In the genomic region with DNA sequence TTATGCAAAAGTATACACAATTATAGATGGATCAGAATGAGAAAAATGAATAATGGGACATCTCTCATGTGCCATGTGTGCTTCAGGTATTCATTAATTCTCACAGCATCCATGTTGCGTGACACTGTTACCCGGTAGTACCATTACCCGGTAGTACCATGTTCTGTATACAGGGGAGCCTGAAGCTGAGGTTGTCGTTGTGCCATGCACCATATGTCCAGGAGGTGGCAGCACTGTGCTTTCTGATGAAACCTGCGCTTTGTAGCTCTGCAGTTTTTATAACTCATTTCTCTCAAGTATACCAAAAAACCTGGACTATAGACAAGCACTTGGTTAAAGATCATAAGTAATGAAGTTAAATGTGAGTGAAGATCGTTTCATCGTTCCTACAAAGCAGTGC, we compare ENCODE assay signal across 9 mouse cellular contexts. TPM values are rescaled to one million over a fixed set of nuclear protein-coding genes. Genes with fewer than 3 reads are reported as not detected.
DNase-seq lines count a peak whose midpoint lies in the region; ATAC-seq and TF ChIP-seq lines count a peak whose summit lies in the region.
"Had no signal": no experiment of that assay in that cellular context is flagged by ENCODE, and none has a peak within 500 bp of the region (broad histone marks: within the 10 kb centered on the region; RNA-seq: fewer than 3 reads in every experiment).

No protein-coding gene starts in this region.

- no peak overlapping the region for H3K27ac ChIP-seq in bone marrow macrophage, adult 2 months (ENCODE audit: insufficient read depth, low read depth, low read length)
- no peak overlapping the region for H3K27ac ChIP-seq in embryonic fibroblast, embryonic 13.5 days (ENCODE audit: insufficient read depth, low read length)
- H3K27ac ChIP-seq in liver, postnatal 0 days (ENCODE audit: low read depth) = no peak overlapping the region
- H3K27ac ChIP-seq in neural tube, embryonic 15.5 days (replicated peaks) = no peak overlapping the region
- H3K27ac ChIP-seq: heart, embryonic 13.5 days had no signal

- H3K27me3 ChIP-seq in liver, postnatal 0 days (ENCODE audit: insufficient read depth, low read length) = no peaks in the 10 kb centered on the region
- no peaks in the 10 kb centered on the region for H3K27me3 ChIP-seq in neural tube, embryonic 15.5 days (replicated peaks)
- H3K27me3 ChIP-seq: heart, embryonic 13.5 days had no signal

- H3K4me2 ChIP-seq in liver, postnatal 0 days (ENCODE audit: low read depth, low read length) = no peak overlapping the region
- no peak overlapping the region for H3K4me2 ChIP-seq in neural tube, embryonic 15.5 days
- H3K4me2 ChIP-seq: heart, embryonic 13.5 days had no signal

- TF ChIP-seq CTCF in bone marrow macrophage, adult 2 months (IDR thresholded peaks at IDR 0.05; ENCODE audit: low read depth, low read length) = peak; percentile 57
- peak; percentile 94 for TF ChIP-seq CTCF in embryonic fibroblast, embryonic 13.5 days (IDR thresholded peaks at IDR 0.05; ENCODE audit: borderline replicate concordance, insufficient read depth, low read length)
- TF ChIP-seq CTCF in liver, postnatal 0 days (IDR thresholded peaks at IDR 0.05; ENCODE audit: low read depth) = peak; percentile 95

- no peak overlapping the region for H3K9ac ChIP-seq in liver, postnatal 0 days (replicated peaks)
- no peak overlapping the region for H3K9ac ChIP-seq in neural tube, embryonic 15.5 days (replicated peaks)
- H3K9ac ChIP-seq: heart, embryonic 13.5 days had no signal

- ATAC-seq in CD4-positive, CD25-positive, alpha-beta regulatory T cell, adult 4 months = peak; percentile 98
- peak; percentile 75 for ATAC-seq in liver, postnatal 0 days
- 0 out of 2 replicates have a peak, but pooled peaks have one; percentile 35 for ATAC-seq in neural tube, embryonic 15.5 days (ENCODE audit: low FRiP score)

- TF ChIP-seq EP300 in liver, postnatal 0 days (IDR thresholded peaks at IDR 0.05; ENCODE audit: low read depth) = no peak

- H3K4me3 ChIP-seq in bone marrow macrophage, adult 2 months (ENCODE audit: insufficient read depth, low read length) = no peak overlapping the region
- no peak overlapping the region for H3K4me3 ChIP-seq in embryonic fibroblast, embryonic 13.5 days (ENCODE audit: insufficient read depth, low read length)
- no peak overlapping the region for H3K4me3 ChIP-seq in liver, postnatal 0 days (ENCODE audit: low read depth, low read length)
- H3K4me3 ChIP-seq in neural tube, embryonic 15.5 days (replicated peaks) = no peak overlapping the region
- H3K4me3 ChIP-seq: heart, embryonic 13.5 days had no signal

- no peaks in the 10 kb centered on the region for H3K9me3 ChIP-seq in liver, postnatal 0 days (ENCODE audit: low read length)
- no peaks in the 10 kb centered on the region for H3K9me3 ChIP-seq in neural tube, embryonic 15.5 days (replicated peaks)
- H3K9me3 ChIP-seq: heart, embryonic 13.5 days had no signal

- intact Hi-C loops in heart, postnatal 10 days (cut with DNase I) = loop anchor here (1.0 kb wide), 3 partner anchors 44 to 1017 kb away; no protein-coding TSS in a partner anchor

- 12% methylated on average over 7 of the region's 7 CpGs for WGBS in large intestine, adult 2 months
- WGBS in liver, postnatal 0 days (ENCODE audit: insufficient replicate concordance) = 31% methylated on average over 7 of the region's 7 CpGs
- WGBS in neural tube, embryonic 15.5 days = 21% methylated on average over 7 of the region's 7 CpGs

- DNase-seq in heart, postnatal 10 days = peak; percentile 85 to 93
- DNase-seq in large intestine, adult 2 months (ENCODE audit: low read depth, low spot score) = peak; percentile 70
- DNase-seq in liver, postnatal 0 days = peak; percentile 86
- DNase-seq in testis, postnatal 14 days (ENCODE audit: low spot score) = peak; percentile 49

- TF ChIP-seq POLR2A in bone marrow macrophage, adult 2 months (IDR thresholded peaks at IDR 0.05; ENCODE audit: borderline replicate concordance, low read depth, low read length) = no peak
- TF ChIP-seq POLR2A in embryonic fibroblast, embryonic 13.5 days (IDR thresholded peaks at IDR 0.05; ENCODE audit: low read depth, low read length) = no peak

- H3K4me1 ChIP-seq in bone marrow macrophage, adult 2 months (ENCODE audit: control insufficient read depth, insufficient read depth, low read length) = no peaks in the 10 kb centered on the region
- no peaks in the 10 kb centered on the region; the same call in 1 of the 2 replicates for H3K4me1 ChIP-seq in embryonic fibroblast, embryonic 13.5 days (ENCODE audit: control insufficient read depth, insufficient read depth, low read length)
- peaks cover 2% of the 10 kb centered on the region; the same call in 1 of the 2 replicates for H3K4me1 ChIP-seq in liver, postnatal 0 days (ENCODE audit: insufficient read depth)
- H3K4me1 ChIP-seq in neural tube, embryonic 15.5 days = no peaks in the 10 kb centered on the region
- H3K4me1 ChIP-seq: heart, embryonic 13.5 days had no signal

- H3K36me3 ChIP-seq in liver, postnatal 0 days (replicated peaks; ENCODE audit: insufficient read depth, low read length) = peaks cover 31% of the 10 kb centered on the region
- H3K36me3 ChIP-seq in neural tube, embryonic 15.5 days = no peaks in the 10 kb centered on the region

RNA-seq across cellular contexts. Expression of gene Irak4, which starts 14.0 kb away (rescaled TPM):
- 10 to 100 TPM; 31.1 to 40.4 TPM for polyA plus RNA-seq in CD4-positive, CD25-positive, alpha-beta regulatory T cell, adult 4 months (2017; shearing (Covaris generic))
- 45.1 and 46.4 TPM in 2 replicates for polyA plus RNA-seq in bone marrow macrophage, adult 2 months (2012; ENCODE audit: insufficient read depth, insufficient read length, missing spikeins)
- polyA plus RNA-seq in embryonic fibroblast, embryonic 13.5 days (2011; ENCODE audit: insufficient read length, low read depth, missing spikeins) = 8.8 and 9.2 TPM in 2 replicates
- total RNA-seq in heart, postnatal 10 days (2021) = 1 to 10 TPM; 6.3 to 8.4 TPM
- 16.9 and 24.4 TPM in 2 replicates for polyA plus RNA-seq in large intestine, adult 2 months (2012; rRNA removed)
- polyA plus RNA-seq in liver, postnatal 0 days (2015; fragmentation: Nextera tagmentation; extraction: Ambion mirVana) = 5.0 and 5.6 TPM in 2 replicates
- 2.0 and 3.5 TPM in 2 replicates for polyA plus RNA-seq in neural tube, embryonic 15.5 days (2015; fragmentation: Nextera tagmentation; extraction: Ambion mirVana)

RNA-seq across cellular contexts. Expression of gene Pus7l, which starts 14.1 kb away (rescaled TPM):
- 1 to 10 TPM; 6.9 to 9.9 TPM for polyA plus RNA-seq in CD4-positive, CD25-positive, alpha-beta regulatory T cell, adult 4 months (2017; shearing (Covaris generic))
- polyA plus RNA-seq in bone marrow macrophage, adult 2 months (2012; ENCODE audit: insufficient read depth, insufficient read length, missing spikeins) = 2.1 and 3.2 TPM in 2 replicates
- 5.0 and 6.6 TPM in 2 replicates for polyA plus RNA-seq in embryonic fibroblast, embryonic 13.5 days (2011; ENCODE audit: insufficient read length, low read depth, missing spikeins)
- 1 to 10 TPM; 2.9 to 3.1 TPM for total RNA-seq in heart, postnatal 10 days (2021)
- 2.8 and 2.9 TPM in 2 replicates for polyA plus RNA-seq in large intestine, adult 2 months (2012; rRNA removed)
- 1.9 and 2.0 TPM in 2 replicates for polyA plus RNA-seq in liver, postnatal 0 days (2015; fragmentation: Nextera tagmentation; extraction: Ambion mirVana)
- polyA plus RNA-seq in neural tube, embryonic 15.5 days (2015; fragmentation: Nextera tagmentation; extraction: Ambion mirVana) = 5.1 and 7.6 TPM in 2 replicates

RNA-seq across cellular contexts. Expression of gene Twf1, which starts 32.2 kb away (rescaled TPM):
- 10 to 100 TPM; 58.8 to 62.8 TPM for polyA plus RNA-seq in CD4-positive, CD25-positive, alpha-beta regulatory T cell, adult 4 months (2017; shearing (Covaris generic))
- 109 and 114 TPM in 2 replicates for polyA plus RNA-seq in bone marrow macrophage, adult 2 months (2012; ENCODE audit: insufficient read depth, insufficient read length, missing spikeins)
- 197 and 210 TPM in 2 replicates for polyA plus RNA-seq in embryonic fibroblast, embryonic 13.5 days (2011; ENCODE audit: insufficient read length, low read depth, missing spikeins)
- 10 to 100 TPM; 35.4 to 45.2 TPM for total RNA-seq in heart, postnatal 10 days (2021)
- 59.0 and 64.5 TPM in 2 replicates for polyA plus RNA-seq in large intestine, adult 2 months (2012; rRNA removed)
- 30.7 and 31.2 TPM in 2 replicates for polyA plus RNA-seq in liver, postnatal 0 days (2015; fragmentation: Nextera tagmentation; extraction: Ambion mirVana)
- 66.3 and 73.4 TPM in 2 replicates for polyA plus RNA-seq in neural tube, embryonic 15.5 days (2015; fragmentation: Nextera tagmentation; extraction: Ambion mirVana)

Comparison
In these comparisons a context has a peak if more than half of its experiments do, and no peak if none do; other contexts are left out.
1. ATAC-seq: peak in every context shown above with its lines; median percentile 98 in CD4-positive, CD25-positive, alpha-beta regulatory T cell, adult 4 months; 75 in liver, postnatal 0 days; 35 in neural tube, embryonic 15.5 days.